Mouse (Mus musculus) midbrain, embryonic 11.5 days (tissue): ENCODE measurements around the gene Tbc1d5. TPM values are rescaled to one million over a fixed set of nuclear protein-coding genes. Genes with fewer than 3 reads are reported as not detected.

Source experiments
- ATAC-seq: fragments of 200-750 bp; cut with Nextera tagmentation; 2 replicates; pipeline ENCODE4 v1.8.0; 2017; ENCODE audit warnings: moderate TSS enrichment, moderate library complexity; ENCODE audit not compliant: low FRiP score
- DNase-seq: peaks from one replicate; pipeline ENCODE4 v3.0.0; 2015; ENCODE audit warnings: low spot score; ENCODE audit errors: missing footprints
- H3K27ac ChIP-seq: fragments of 300-500 bp; sonication (generic); 2 replicates; pipeline ENCODE4 v1.5.1; 2014; ENCODE audit warnings: low read depth, low read length
- H3K27me3 ChIP-seq: fragments of 300-500 bp; sonication (generic); 2 replicates; pipeline ENCODE4 v1.6.1; 2014; ENCODE audit warnings: mild to moderate bottlenecking, low read length, moderate library complexity, mixed read lengths; ENCODE audit not compliant: control insufficient read depth, insufficient read depth
- H3K36me3 ChIP-seq: fragments of 300-500 bp; sonication (generic); 2 replicates; pipeline ENCODE4 v1.6.1; 2014; ENCODE audit warnings: mild to moderate bottlenecking, low read length, moderate library complexity, mixed read lengths; ENCODE audit not compliant: control insufficient read depth, insufficient read depth
- H3K4me1 ChIP-seq: fragments of 300-500 bp; sonication (generic); 2 replicates; pipeline ENCODE4 v1.6.1; 2014; ENCODE audit warnings: low read length; ENCODE audit not compliant: control insufficient read depth, insufficient read depth
- H3K4me2 ChIP-seq: fragments of 300-500 bp; sonication (generic); 2 replicates; pipeline ENCODE4 v1.6.1; 2014; ENCODE audit warnings: mild to moderate bottlenecking, moderate library complexity
- H3K4me3 ChIP-seq: fragments of 300-500 bp; sonication (generic); 2 replicates; pipeline ENCODE4 v1.5.1; 2014; ENCODE audit warnings: low read depth, low read length
- H3K9ac ChIP-seq: fragments of 300-500 bp; sonication (generic); 2 replicates; pipeline ENCODE4 v1.6.1; 2014; ENCODE audit warnings: low read length
- H3K9me3 ChIP-seq: fragments of 300-500 bp; sonication (generic); 2 replicates; pipeline ENCODE4 v1.6.1; 2016; ENCODE audit warnings: low read length; ENCODE audit not compliant: control insufficient read depth
- WGBS: fragments of 180-500 bp; shearing (Covaris S2); extraction: QIAGEN DNeasy Blood & Tissue Kit; methylation state at CpG from one replicate; pipeline ENCODE4 v1.1.7; 2014; 5-methylcytosine and 5-hydroxymethylcytosine counted together
- polyA plus RNA-seq: library from polyadenylated mRNA; unstranded; fragments of >200 nt; fragmentation: Nextera tagmentation; extraction: Ambion mirVana; gene quantifications from 2 replicates; pipeline ENCODE4 v1.2.1, GENCODE M21; 2014

Tbc1d5 gene
- polyA plus RNA-seq, 1 experiment from 2014 or later, result 9.4 TPM

- DNase-seq, result no peak
- H3K9me3 ChIP-seq, result no peaks in the 10 kb centered on the region
- no peaks in the 10 kb centered on the region for H3K36me3 ChIP-seq
- no peak for ATAC-seq
- H3K4me3 ChIP-seq, result no peak overlapping the region
- H3K9ac ChIP-seq, result no peak overlapping the region
- H3K27ac ChIP-seq, result no peak overlapping the region
- no peak overlapping the region for H3K4me2 ChIP-seq
- no peaks in the 10 kb centered on the region for H3K4me1 ChIP-seq
- no peaks in the 10 kb centered on the region for H3K27me3 ChIP-seq
- 87% methylated on average over 2 of the region's 2 CpGs for WGBS
These were observed 15.6 kb upstream of the Tbc1d5 start for GRCm38 (mm10) chr17:51194787-51195186.

DNA sequence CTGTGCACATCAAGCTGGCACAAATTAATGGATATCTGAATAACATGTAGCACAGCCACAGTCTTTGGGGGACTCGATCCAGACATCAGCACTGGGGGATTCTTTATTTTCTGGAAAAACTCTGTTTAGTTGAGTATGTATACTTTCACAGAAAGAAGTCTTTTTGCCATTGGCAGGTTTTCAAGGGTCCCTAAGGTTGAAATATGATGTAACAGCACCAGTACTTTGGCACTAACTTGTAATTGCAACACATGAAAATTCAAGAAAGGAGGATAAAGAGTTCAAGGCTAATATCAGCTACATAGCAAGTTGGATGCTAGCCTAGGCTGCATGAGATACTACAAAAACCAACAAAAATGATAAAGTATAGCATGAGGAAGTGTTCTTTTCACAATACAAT lies 12.2 kb upstream of the Tbc1d5 start:
- H3K9me3 ChIP-seq, result no peaks in the 10 kb centered on the region
- no peaks in the 10 kb centered on the region for H3K27me3 ChIP-seq
- no peak overlapping the region for H3K4me3 ChIP-seq
- ATAC-seq, result no peak
- no peak overlapping the region for H3K9ac ChIP-seq
- 95% methylated on average over 1 of the region's 1 CpGs for WGBS
- no peak overlapping the region for H3K27ac ChIP-seq
- DNase-seq, result no peak
- no peaks in the 10 kb centered on the region for H3K4me1 ChIP-seq
- no peaks in the 10 kb centered on the region for H3K36me3 ChIP-seq
- no peak overlapping the region for H3K4me2 ChIP-seq

DNA sequence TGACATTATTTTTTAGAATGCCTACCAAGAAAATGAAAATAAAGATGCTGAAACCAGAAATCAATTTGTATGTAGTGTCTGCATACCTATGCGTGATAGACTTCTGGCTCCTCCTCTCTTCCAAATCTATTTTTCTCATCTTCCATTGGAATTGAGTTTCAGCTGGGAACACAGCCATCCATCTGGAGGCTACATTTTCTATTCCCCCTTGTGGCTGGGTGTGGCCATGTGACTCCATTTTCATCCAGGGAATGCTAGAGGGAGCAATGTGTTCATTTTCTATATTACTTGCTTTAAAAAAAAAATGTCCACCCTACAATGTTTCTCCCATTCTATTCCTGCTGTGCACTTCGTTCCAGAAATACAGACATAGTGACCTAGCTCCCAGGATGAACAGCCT lies 3.6 kb upstream of the Tbc1d5 start:
- Histone ChIP-seq H3K9ac (no peak overlapping the region), H3K36me3 (no peaks in the 10 kb centered on the region), H3K27ac (no peak overlapping the region), H3K4me3 (no peak overlapping the region), H3K4me2 (no peak overlapping the region), H3K9me3 (no peaks in the 10 kb centered on the region), H3K4me1 (peaks cover 4% of the 10 kb centered on the region; the same call in 1 of the 2 replicates), H3K27me3 (no peaks in the 10 kb centered on the region)
- WGBS, result 85% methylated on average over 2 of the region's 2 CpGs
- DNase-seq (peak; percentile 28), ATAC-seq (no peak)

DNA sequence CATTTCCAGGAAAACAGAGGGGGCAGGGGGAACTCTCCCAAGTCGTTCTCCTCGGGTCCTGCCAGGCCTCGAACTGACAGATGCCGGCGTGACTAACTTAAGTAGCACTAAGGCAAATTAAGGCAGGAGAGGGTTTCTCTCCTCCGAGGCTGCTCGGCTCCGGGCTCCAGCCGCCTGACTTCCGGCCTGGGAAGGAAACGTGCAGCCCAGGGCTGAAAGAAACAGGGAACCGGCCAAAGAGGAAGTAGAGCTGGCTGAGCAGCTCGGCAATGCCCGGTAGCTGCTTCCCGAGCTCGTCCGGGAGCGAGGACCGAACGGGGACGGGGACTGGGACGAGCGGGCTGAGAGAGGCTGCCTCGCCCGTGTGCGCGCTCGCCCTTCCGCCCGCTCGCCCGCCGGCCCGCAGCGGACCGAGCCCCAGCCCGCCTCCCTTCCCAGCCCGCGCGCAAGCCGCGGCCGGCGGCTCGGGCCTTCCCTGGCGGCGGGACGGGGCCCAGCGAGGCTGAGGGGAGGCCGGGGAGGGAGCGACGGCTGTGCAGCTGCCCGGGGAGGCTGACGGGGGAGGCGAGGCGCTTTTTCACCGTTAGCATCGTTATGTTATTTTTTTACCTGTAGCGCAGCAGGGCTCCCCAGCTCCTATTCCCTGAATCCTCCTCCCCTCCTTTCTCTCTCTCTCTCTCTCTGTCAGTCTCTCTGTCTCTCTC lies 509 bp downstream of the Tbc1d5 start:
- DNase-seq (peak; percentile 97), ATAC-seq (peak; percentile 83)
- WGBS, result under 1% methylated on average over 58 of the region's 59 CpGs
- peaks cover 4% of the 10 kb centered on the region; the same call in 1 of the 2 replicates for H3K4me1 ChIP-seq
- H3K4me2 ChIP-seq, result peak overlapping the region; percentile 75
- H3K9me3 ChIP-seq, result no peaks in the 10 kb centered on the region
- H3K27me3 ChIP-seq, result no peaks in the 10 kb centered on the region
- H3K4me3 ChIP-seq, result peak overlapping the region; percentile 81
- peak overlapping the region; percentile 97 for H3K27ac ChIP-seq
- H3K9ac ChIP-seq, result peak overlapping the region; percentile 98
- no peaks in the 10 kb centered on the region for H3K36me3 ChIP-seq

- Histone ChIP-seq H3K4me2 (peak overlapping the region; percentile 75), H3K27ac (no peak overlapping the region), H3K36me3 (no peaks in the 10 kb centered on the region), H3K9ac (peak overlapping the region; percentile 98), H3K4me1 (peaks cover 4% of the 10 kb centered on the region; the same call in 1 of the 2 replicates), H3K9me3 (no peaks in the 10 kb centered on the region), H3K27me3 (no peaks in the 10 kb centered on the region), H3K4me3 (peak overlapping the region; percentile 81)
- WGBS, result 66% methylated on average over 6 of the region's 6 CpGs
- ATAC-seq, result no peak
- no peak for DNase-seq
These were observed 1.2 kb downstream of the Tbc1d5 start for GRCm38 (mm10) chr17:51177923-51178322.

DNA sequence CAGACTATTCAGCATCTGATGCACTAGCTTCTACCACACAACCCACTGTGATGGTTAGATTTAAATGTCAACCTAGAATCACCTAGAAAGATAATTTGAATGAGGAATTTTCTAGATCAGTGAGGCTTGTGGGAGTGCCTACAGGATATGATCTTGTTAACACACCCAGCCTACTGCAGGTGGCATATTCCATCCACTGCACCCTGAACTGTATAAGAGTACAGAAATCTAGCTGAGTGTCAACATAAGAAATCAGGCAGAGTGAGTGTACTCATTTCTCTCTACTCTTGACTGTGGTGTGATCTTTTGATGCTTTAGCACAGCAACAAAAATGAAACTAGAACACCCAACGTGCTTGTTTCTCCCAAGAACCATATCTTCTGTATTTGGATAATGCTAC lies 6.8 kb downstream of the Tbc1d5 start:
- H3K36me3 ChIP-seq, result no peaks in the 10 kb centered on the region
- no peaks in the 10 kb centered on the region for H3K9me3 ChIP-seq
- 89% methylated on average over 1 of the region's 1 CpGs for WGBS
- no peak overlapping the region for H3K4me3 ChIP-seq
- H3K27me3 ChIP-seq, result no peaks in the 10 kb centered on the region
- H3K27ac ChIP-seq, result no peak overlapping the region
- DNase-seq (peak; percentile 26), ATAC-seq (no peak)
- H3K4me1 ChIP-seq, result no peaks in the 10 kb centered on the region
- no peak overlapping the region for H3K9ac ChIP-seq
- H3K4me2 ChIP-seq, result no peak overlapping the region

- no peaks in the 10 kb centered on the region for H3K27me3 ChIP-seq
- H3K36me3 ChIP-seq, result no peaks in the 10 kb centered on the region
- H3K9me3 ChIP-seq, result no peaks in the 10 kb centered on the region
- DNase-seq (no peak), ATAC-seq (no peak)
- H3K4me1 ChIP-seq, result no peaks in the 10 kb centered on the region
- WGBS, result 90% methylated on average over 3 of the region's 3 CpGs
- no peak overlapping the region for H3K9ac ChIP-seq
- H3K27ac ChIP-seq, result no peak overlapping the region
- no peak overlapping the region for H3K4me3 ChIP-seq
- H3K4me2 ChIP-seq, result no peak overlapping the region
These were observed 7.6 kb downstream of the Tbc1d5 start for GRCm38 (mm10) chr17:51171504-51171903.

DNA sequence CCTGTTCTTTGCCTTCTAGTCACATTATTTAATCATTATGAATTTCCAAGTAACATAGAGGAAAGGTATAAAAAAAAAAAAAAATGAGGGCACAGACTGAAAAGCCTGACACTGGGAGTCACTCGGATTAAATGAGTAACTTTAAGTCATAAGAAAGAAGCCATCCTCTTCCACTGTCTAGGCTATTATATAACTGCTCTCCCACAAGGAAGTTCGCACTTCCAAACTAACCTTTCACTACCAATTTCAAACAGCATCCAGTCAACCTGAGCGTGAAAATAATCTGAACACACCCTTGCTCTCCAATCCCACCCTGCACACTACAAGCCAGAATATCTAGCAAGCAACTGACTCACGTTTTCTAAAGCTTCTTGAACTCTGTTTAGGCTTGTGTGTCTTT lies 9.2 kb downstream of the Tbc1d5 start:
- Histone ChIP-seq H3K9ac (no peak overlapping the region), H3K4me2 (no peak overlapping the region), H3K4me1 (no peaks in the 10 kb centered on the region), H3K27ac (no peak overlapping the region), H3K9me3 (no peaks in the 10 kb centered on the region), H3K27me3 (no peaks in the 10 kb centered on the region), H3K4me3 (no peak overlapping the region), H3K36me3 (no peaks in the 10 kb centered on the region)
- no peak for DNase-seq
- 81% methylated on average over 4 of the region's 4 CpGs for WGBS
- no peak for ATAC-seq

GRCm38 (mm10) chr17:51162366-51162765 lies 16.8 kb downstream of the Tbc1d5 start:
- Histone ChIP-seq H3K36me3 (no peaks in the 10 kb centered on the region), H3K27ac (no peak overlapping the region), H3K4me2 (no peak overlapping the region), H3K9me3 (no peaks in the 10 kb centered on the region), H3K27me3 (no peaks in the 10 kb centered on the region), H3K4me1 (no peaks in the 10 kb centered on the region), H3K9ac (no peak overlapping the region), H3K4me3 (no peak overlapping the region)
- no peak for ATAC-seq
- no peak for DNase-seq
